Mouse (Mus musculus) E14TG2a.4 (cell line): Measurements from ENCODE around the gene Tmem238l.
A peak's percentile ranks its signal among the peaks of the same experiment; 100 is the strongest.

Source experiments
- H3K27me3 ChIP-seq: 2 replicates; pipeline ENCODE4 v1.6.1; 2014; ENCODE audit warnings: low read length, control low read depth; ENCODE audit not compliant: insufficient read depth
- H3K36me3 ChIP-seq: 2 replicates; pipeline ENCODE4 v1.6.1; 2014; ENCODE audit warnings: low read length, control low read depth; ENCODE audit not compliant: insufficient read depth
- H3K4me1 ChIP-seq: replicated peaks from 2 replicates; pipeline ENCODE4 v1.6.1; 2014; ENCODE audit warnings: low read depth, low read length, control low read depth
- H3K4me3 ChIP-seq: replicated peaks from 2 replicates; pipeline ENCODE4 v1.5.1; 2014; ENCODE audit warnings: mild to moderate bottlenecking, low read length
- H3K9me3 ChIP-seq: 2 replicates; pipeline ENCODE4 v1.6.1; 2014; ENCODE audit warnings: low read length, control low read depth
- CTCF ChIP-seq: conservative IDR thresholded peaks from 2 replicates; pipeline ENCODE4 v1.5.1; 2014; ENCODE audit warnings: low read length
- NANOG ChIP-seq: IDR thresholded peaks from 2 replicates; pipeline ENCODE4 v1.6.1; 2014; ENCODE audit warnings: borderline replicate concordance, low read length, mixed read lengths
- POU5F1 ChIP-seq: IDR thresholded peaks from 2 replicates; pipeline ENCODE4 v1.6.1; 2014; ENCODE audit warnings: low read length, borderline replicate concordance

The Tmem238l gene

GRCm38 (mm10) chr11:66984165-66985135 is 28.0 kb downstream of the Tmem238l start:
- TF ChIP-seq POU5F1 (no peak), NANOG (no peak), CTCF (peak; percentile 77)
- no peaks in the 10 kb centered on the region for H3K36me3 ChIP-seq
- no peaks in the 10 kb centered on the region for H3K9me3 ChIP-seq
- peak overlapping the region; percentile 69 for H3K4me3 ChIP-seq
- H3K27me3 ChIP-seq = no peaks in the 10 kb centered on the region
- H3K4me1 ChIP-seq = peaks cover 50% of the 10 kb centered on the region

DNA sequence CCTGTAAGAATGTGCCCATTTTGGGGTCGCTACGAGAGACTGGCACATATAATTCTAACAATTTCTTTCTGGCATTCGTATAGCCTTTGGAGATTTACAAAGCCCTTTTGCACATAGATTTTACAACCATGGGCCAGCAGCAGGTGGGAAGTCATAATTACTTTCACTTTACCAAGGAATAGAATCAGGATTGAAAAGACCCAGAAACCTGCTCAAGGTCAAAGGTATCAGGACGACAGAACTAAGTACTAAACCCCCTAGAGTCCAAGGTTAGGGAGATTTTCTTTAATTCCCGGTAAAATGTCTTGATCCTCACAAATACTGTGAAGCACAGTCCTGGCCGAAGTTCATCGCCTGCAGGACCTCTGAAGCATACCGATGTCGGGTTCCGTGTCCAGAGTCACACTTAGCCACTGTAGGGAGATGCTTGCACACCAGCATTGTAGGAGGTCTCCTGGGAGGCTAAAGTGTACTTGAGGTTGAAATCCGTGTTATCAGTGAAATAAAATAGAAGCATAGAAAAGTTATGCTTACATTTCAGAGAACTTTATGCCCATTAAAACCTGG is 28.8 kb downstream of the Tmem238l start:
- TF ChIP-seq CTCF = no peak
- TF ChIP-seq POU5F1 = no peak
- TF ChIP-seq NANOG = no peak
- Histone ChIP-seq H3K4me1 (peaks cover 51% of the 10 kb centered on the region), H3K27me3 (no peaks in the 10 kb centered on the region), H3K4me3 (peak overlapping the region; percentile 69; the same call in 1 of the 2 replicates), H3K36me3 (no peaks in the 10 kb centered on the region), H3K9me3 (no peaks in the 10 kb centered on the region)

GRCm38 (mm10) chr11:66992150-66992549 is 35.7 kb downstream of the Tmem238l start:
- Histone ChIP-seq H3K27me3 (no peaks in the 10 kb centered on the region), H3K4me1 (peaks cover 15% of the 10 kb centered on the region), H3K4me3 (no peak overlapping the region), H3K9me3 (no peaks in the 10 kb centered on the region), H3K36me3 (no peaks in the 10 kb centered on the region)
- TF ChIP-seq NANOG (no peak), POU5F1 (no peak), CTCF (no peak)

GRCm38 (mm10) chr11:66993674-66994073 is 37.2 kb downstream of the Tmem238l start:
- H3K27me3 ChIP-seq = no peaks in the 10 kb centered on the region
- peaks cover 15% of the 10 kb centered on the region for H3K4me1 ChIP-seq
- no peaks in the 10 kb centered on the region for H3K36me3 ChIP-seq
- no peak overlapping the region for H3K4me3 ChIP-seq
- TF ChIP-seq CTCF = no peak
- TF ChIP-seq POU5F1 = no peak
- no peak for TF ChIP-seq NANOG
- H3K9me3 ChIP-seq = no peaks in the 10 kb centered on the region; the same call in 1 of the 2 replicates

- Histone ChIP-seq H3K27me3 (no peaks in the 10 kb centered on the region), H3K4me3 (no peak overlapping the region), H3K9me3 (no peaks in the 10 kb centered on the region; the same call in 1 of the 2 replicates), H3K4me1 (peaks cover 13% of the 10 kb centered on the region), H3K36me3 (no peaks in the 10 kb centered on the region)
- TF ChIP-seq NANOG (no peak), CTCF (no peak), POU5F1 (no peak)
Measured at GRCm38 (mm10) chr11:66996446-66996845, 40.0 kb downstream of the Tmem238l start.

DNA sequence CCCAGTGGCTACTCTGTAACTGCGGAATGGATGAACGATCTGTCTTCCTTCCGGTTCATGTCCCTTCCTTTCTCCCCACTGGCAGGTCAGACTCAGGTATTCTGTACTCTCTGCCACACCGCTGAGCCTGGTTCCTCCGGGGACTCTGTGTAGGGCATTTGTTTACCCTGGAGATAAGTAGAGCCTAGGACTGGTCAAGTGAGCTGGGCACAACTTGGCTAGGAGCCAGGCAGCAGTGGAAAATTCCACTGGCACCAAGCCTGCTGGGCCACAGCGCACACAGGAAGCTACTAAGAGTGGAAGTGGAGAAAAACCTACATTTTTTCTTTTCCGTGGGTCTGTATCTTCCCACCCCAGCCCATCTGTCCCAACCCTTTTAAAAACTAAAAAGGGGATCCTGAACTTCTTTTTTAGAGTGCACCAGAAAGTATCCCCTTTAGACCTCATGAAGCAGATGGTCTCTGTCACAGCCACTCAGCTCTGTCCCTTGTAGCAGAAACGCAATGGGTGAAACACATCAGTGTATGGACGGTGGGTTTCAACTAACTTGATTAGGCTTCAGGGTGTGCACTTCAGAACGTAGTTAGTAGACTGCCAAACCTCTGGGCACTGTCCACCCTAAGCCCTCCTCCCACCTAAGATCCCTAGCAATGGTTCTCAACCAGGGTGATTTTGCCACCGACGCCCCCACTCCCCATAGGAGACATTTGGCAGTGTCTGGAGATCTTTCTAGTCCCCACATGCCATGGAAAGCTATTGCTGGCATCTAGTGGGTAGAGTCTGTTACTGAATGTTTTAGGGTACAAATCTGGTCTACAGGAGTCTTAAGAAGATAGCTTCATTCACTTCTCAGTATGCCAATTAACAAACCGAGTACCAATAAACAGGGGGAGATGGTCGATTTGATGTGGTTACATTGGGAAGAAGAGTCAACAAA is 42.3 kb downstream of the Tmem238l start:
- Histone ChIP-seq H3K36me3 (no peaks in the 10 kb centered on the region), H3K4me3 (no peak overlapping the region), H3K27me3 (no peaks in the 10 kb centered on the region), H3K4me1 (peaks cover 23% of the 10 kb centered on the region), H3K9me3 (no peaks in the 10 kb centered on the region; the same call in 1 of the 2 replicates)
- TF ChIP-seq POU5F1 (no peak), NANOG (no peak), CTCF (no peak)

GRCm38 (mm10) chr11:67000671-67001070 is 44.2 kb downstream of the Tmem238l start:
- no peaks in the 10 kb centered on the region for H3K27me3 ChIP-seq
- TF ChIP-seq CTCF (no peak), NANOG (no peak), POU5F1 (no peak)
- H3K9me3 ChIP-seq = peaks cover 3% of the 10 kb centered on the region; the same call in 1 of the 2 replicates
- H3K36me3 ChIP-seq = no peaks in the 10 kb centered on the region
- H3K4me1 ChIP-seq = peaks cover 24% of the 10 kb centered on the region
- no peak overlapping the region for H3K4me3 ChIP-seq

- peaks cover 29% of the 10 kb centered on the region for H3K4me1 ChIP-seq
- no peak overlapping the region for H3K4me3 ChIP-seq
- no peaks in the 10 kb centered on the region for H3K36me3 ChIP-seq
- H3K9me3 ChIP-seq = peaks cover 13% of the 10 kb centered on the region
- TF ChIP-seq CTCF (no peak), NANOG (no peak), POU5F1 (no peak)
- H3K27me3 ChIP-seq = no peaks in the 10 kb centered on the region
Measured at GRCm38 (mm10) chr11:67001717-67002116, 45.3 kb downstream of the Tmem238l start.
